ENCODE assay signal across 12 mouse cellular contexts in the genomic region with DNA sequence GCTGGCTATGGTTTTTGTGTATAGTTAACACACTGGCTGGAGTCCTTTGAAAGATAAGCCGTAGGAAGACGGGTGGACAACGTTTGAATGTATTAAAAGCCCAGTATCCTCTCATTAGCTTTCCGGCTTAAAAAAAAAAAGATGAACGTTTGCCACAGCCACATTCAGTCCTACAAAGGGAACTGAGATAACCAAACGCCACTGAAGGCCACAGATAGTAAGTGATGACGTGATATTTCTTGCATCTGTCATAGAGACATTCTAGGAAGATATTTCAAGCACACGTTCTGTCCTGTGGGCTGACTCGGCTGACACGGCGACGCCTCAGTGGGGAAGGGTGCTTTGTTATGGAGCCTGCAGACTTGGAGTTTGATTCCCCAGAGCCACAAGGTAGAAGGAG. TPM values are rescaled to one million over a fixed set of nuclear protein-coding genes. Genes with fewer than 3 reads are reported as not detected.
DNase-seq lines count a peak whose midpoint lies in the region; ATAC-seq and TF ChIP-seq lines count a peak whose summit lies in the region.
"Had no signal": no experiment of that assay in that cellular context is flagged by ENCODE, and none has a peak within 500 bp of the region (broad histone marks: within the 10 kb centered on the region; RNA-seq: fewer than 3 reads in every experiment).

No protein-coding gene starts in this region.

- H3K4me2 ChIP-seq in lung, embryonic 16.5 days (ENCODE audit: low read depth, low read length): no peak overlapping the region
- H3K4me2 ChIP-seq in stomach, embryonic 15.5 days: no peak overlapping the region
- H3K4me2 ChIP-seq in intestine, postnatal 0 days (replicated peaks; ENCODE audit: low read depth): no peak overlapping the region
- no peak overlapping the region for H3K4me2 ChIP-seq in forebrain, embryonic 11.5 days (ENCODE audit: low read depth, low read length, severe bottlenecking)

- H3K4me1 ChIP-seq in lung, embryonic 16.5 days (replicated peaks; ENCODE audit: control insufficient read depth, insufficient read depth, low read length): peaks cover 64% of the 10 kb centered on the region
- peaks cover 48% of the 10 kb centered on the region for H3K4me1 ChIP-seq in stomach, embryonic 15.5 days
- H3K4me1 ChIP-seq in intestine, postnatal 0 days (replicated peaks; ENCODE audit: control insufficient read depth, insufficient read depth, low read length): 0 out of 2 replicates have a peak, but pooled peaks cover 12% of the 10 kb centered on the region
- peaks cover 31% of the 10 kb centered on the region for H3K4me1 ChIP-seq in forebrain, embryonic 11.5 days (replicated peaks; ENCODE audit: control insufficient read depth, insufficient read depth, low read length)

- TF ChIP-seq CTCF in intestine, postnatal 0 days (IDR thresholded peaks at IDR 0.05; ENCODE audit: low read depth): no peak

- H3K4me3 ChIP-seq in lung, embryonic 16.5 days (ENCODE audit: low read length): no peak overlapping the region
- H3K4me3 ChIP-seq in stomach, embryonic 15.5 days (replicated peaks): no peak overlapping the region
- H3K4me3 ChIP-seq in intestine, postnatal 0 days (ENCODE audit: low read depth, low read length): no peak overlapping the region
- H3K4me3 ChIP-seq in forebrain, embryonic 11.5 days (ENCODE audit: low read depth, low read length): no peak overlapping the region
- H3K4me3 ChIP-seq: midbrain, embryonic 10.5 days had no signal

- no peaks in the 10 kb centered on the region for H3K9me3 ChIP-seq in lung, embryonic 16.5 days (ENCODE audit: control insufficient read depth, low read length)
- no peaks in the 10 kb centered on the region for H3K9me3 ChIP-seq in stomach, embryonic 15.5 days
- H3K9me3 ChIP-seq in intestine, postnatal 0 days (ENCODE audit: control insufficient read depth): no peaks in the 10 kb centered on the region
- no peaks in the 10 kb centered on the region for H3K9me3 ChIP-seq in forebrain, embryonic 11.5 days (ENCODE audit: control insufficient read depth, low read length)
- H3K9me3 ChIP-seq: midbrain, embryonic 10.5 days had no signal

- ATAC-seq in lung, embryonic 16.5 days (ENCODE audit: low read depth): no peak
- ATAC-seq in granulocyte monocyte progenitor cell, adult 5-6 weeks (replicated peaks; ENCODE audit: poor library complexity, severe bottlenecking): peak; percentile 6; the same call in 1 of the 2 replicates
- ATAC-seq in stomach, embryonic 15.5 days (ENCODE audit: insufficient read depth, low FRiP score, low read depth): no peak
- no peak for ATAC-seq in intestine, postnatal 0 days
- no peak for ATAC-seq in forebrain, embryonic 11.5 days (replicated peaks; ENCODE audit: low FRiP score)
- ATAC-seq: CD4-positive, CD25-positive, alpha-beta regulatory T cell, adult 4 months had no signal

- DNase-seq in heart, adult 11 months: peak; percentile 90
- no peak for DNase-seq in heart, adult 9 months (ENCODE audit: low spot score in 2 of 2)
- no peak for DNase-seq in lung, postnatal 10 days
- no peak for DNase-seq in forebrain, embryonic 11.5 days (ENCODE audit: low spot score)
- DNase-seq: kidney, postnatal 14 days; right cerebral cortex, adult 18-20 months had no signal

- H3K9ac ChIP-seq in lung, embryonic 16.5 days (ENCODE audit: low read length): 0 out of 2 replicates have a peak overlapping the region, but pooled peaks have one; percentile 26
- H3K9ac ChIP-seq in stomach, embryonic 15.5 days: no peak overlapping the region
- H3K9ac ChIP-seq in intestine, postnatal 0 days (ENCODE audit: low read depth, low read length): no peak overlapping the region
- H3K9ac ChIP-seq in forebrain, embryonic 11.5 days (ENCODE audit: low read length): no peak overlapping the region

- H3K27me3 ChIP-seq in lung, embryonic 16.5 days (ENCODE audit: control insufficient read depth, insufficient read depth, low read depth, low read length): no peaks in the 10 kb centered on the region
- H3K27me3 ChIP-seq in stomach, embryonic 15.5 days (replicated peaks): no peaks in the 10 kb centered on the region
- H3K27me3 ChIP-seq in intestine, postnatal 0 days (replicated peaks; ENCODE audit: control insufficient read depth, insufficient read depth, low read length): no peaks in the 10 kb centered on the region
- H3K27me3 ChIP-seq in forebrain, embryonic 11.5 days (ENCODE audit: control insufficient read depth, insufficient read depth, low read length): no peaks in the 10 kb centered on the region

- H3K27ac ChIP-seq in lung, embryonic 16.5 days (ENCODE audit: low read length): peak overlapping the region; percentile 100
- 0 out of 2 replicates have a peak overlapping the region, but pooled peaks have one; percentile 17 for H3K27ac ChIP-seq in stomach, embryonic 15.5 days
- no peak overlapping the region for H3K27ac ChIP-seq in intestine, postnatal 0 days (ENCODE audit: low read depth, low read length)
- no peak overlapping the region for H3K27ac ChIP-seq in forebrain, embryonic 11.5 days (ENCODE audit: low read depth, low read length)
- H3K27ac ChIP-seq: midbrain, embryonic 10.5 days had no signal

- H3K36me3 ChIP-seq in lung, embryonic 16.5 days (ENCODE audit: control insufficient read depth, insufficient read depth, low read length): no peaks in the 10 kb centered on the region
- H3K36me3 ChIP-seq in stomach, embryonic 15.5 days: no peaks in the 10 kb centered on the region
- no peaks in the 10 kb centered on the region for H3K36me3 ChIP-seq in intestine, postnatal 0 days (ENCODE audit: control insufficient read depth, insufficient read depth)
- no peaks in the 10 kb centered on the region for H3K36me3 ChIP-seq in forebrain, embryonic 11.5 days (ENCODE audit: control insufficient read depth, insufficient read depth, low read length)
- H3K36me3 ChIP-seq: midbrain, embryonic 10.5 days had no signal

- 25% methylated on average over 12 of the region's 12 CpGs for WGBS in lung, embryonic 16.5 days
- 43% methylated on average over 12 of the region's 12 CpGs for WGBS in stomach, embryonic 15.5 days
- 47% methylated on average over 12 of the region's 12 CpGs for WGBS in intestine, postnatal 0 days
- WGBS in forebrain, embryonic 11.5 days: 64% methylated on average over 12 of the region's 12 CpGs

RNA-seq across cellular contexts. Expression of a gene that starts 4.4 kb away (rescaled TPM):
- 11.7 and 12.8 TPM in 2 replicates for polyA plus RNA-seq in lung, embryonic 16.5 days (2015; fragmentation: Nextera tagmentation; extraction: Ambion mirVana)
- total RNA-seq in granulocyte monocyte progenitor cell, adult 5-6 weeks (2014; fragmentation: Nextera tagmentation): 112 and 113 TPM in 2 replicates
- total RNA-seq in granulocyte monocyte progenitor cell, adult 5-6 weeks (2017): 97.9 and 112 TPM in 2 replicates
- 12.5 and 13.4 TPM in 2 replicates for polyA plus RNA-seq in stomach, embryonic 15.5 days (2015; fragmentation: Nextera tagmentation; extraction: Ambion mirVana)
- 13.3 and 14.9 TPM in 2 replicates for polyA plus RNA-seq in intestine, postnatal 0 days (2015; fragmentation: Nextera tagmentation; extraction: Ambion mirVana)
- polyA plus RNA-seq in forebrain, embryonic 11.5 days (2014; fragmentation: Nextera tagmentation; extraction: Ambion mirVana): 4.5 and 4.6 TPM in 2 replicates

Comparison
In these comparisons a context has a peak if more than half of its experiments do, and no peak if none do; other contexts are left out.
1. H3K27ac ChIP-seq: peak in lung, embryonic 16.5 days (single experiment) and stomach, embryonic 15.5 days (single experiment); none in intestine, postnatal 0 days (single experiment) and forebrain, embryonic 11.5 days (single experiment).